Mouse (Mus musculus) midbrain, embryonic 10.5 days (tissue): Measurements from ENCODE around the gene Cd44. TPM values are rescaled to one million over a fixed set of nuclear protein-coding genes. Genes with fewer than 3 reads are reported as not detected.

Experiments
- DNase-seq: peaks from one replicate; pipeline ENCODE4 v3.0.0-alpha.2; 2017; ENCODE audit warnings: low spot score
- H3K27ac ChIP-seq: fragments of 300-500 bp; sonication (generic); replicated peaks from 2 replicates; pipeline ENCODE4 v1.5.1; 2016; ENCODE audit warnings: mild to moderate bottlenecking
- H3K27me3 ChIP-seq: fragments of 300-500 bp; sonication (generic); 2 replicates; pipeline ENCODE4 v1.6.1; 2016; ENCODE audit warnings: low read depth, mild to moderate bottlenecking; ENCODE audit not compliant: poor library complexity, severe bottlenecking
- H3K36me3 ChIP-seq: fragments of 300-500 bp; sonication (generic); 2 replicates; pipeline ENCODE4 v1.6.1; 2016; ENCODE audit warnings: mild to moderate bottlenecking, moderate library complexity
- H3K4me1 ChIP-seq: fragments of 300-500 bp; sonication (generic); 2 replicates; pipeline ENCODE4 v1.6.1; 2016
- H3K4me3 ChIP-seq: fragments of 300-500 bp; sonication (generic); 2 replicates; pipeline ENCODE4 v1.5.1; 2016; ENCODE audit warnings: mild to moderate bottlenecking, moderate library complexity
- H3K9me3 ChIP-seq: fragments of 300-500 bp; sonication (generic); replicated peaks from 2 replicates; pipeline ENCODE4 v1.6.1; 2016; ENCODE audit warnings: mild to moderate bottlenecking
- WGBS: fragments of 180-500 bp; shearing (Covaris S2); methylation state at CpG from one replicate; pipeline ENCODE4 v1.1.7; 2016; 5-methylcytosine and 5-hydroxymethylcytosine counted together
- polyA plus RNA-seq: library from polyadenylated mRNA; unstranded; fragments of >200 nt; fragmentation: Nextera tagmentation; extraction: Ambion mirVana; gene quantifications from 2 replicates; pipeline ENCODE4 v1.2.1, GENCODE M21; 2016

The Cd44 gene
- polyA plus RNA-seq, 1 experiment from 2014 or later: 2.9 TPM

DNA sequence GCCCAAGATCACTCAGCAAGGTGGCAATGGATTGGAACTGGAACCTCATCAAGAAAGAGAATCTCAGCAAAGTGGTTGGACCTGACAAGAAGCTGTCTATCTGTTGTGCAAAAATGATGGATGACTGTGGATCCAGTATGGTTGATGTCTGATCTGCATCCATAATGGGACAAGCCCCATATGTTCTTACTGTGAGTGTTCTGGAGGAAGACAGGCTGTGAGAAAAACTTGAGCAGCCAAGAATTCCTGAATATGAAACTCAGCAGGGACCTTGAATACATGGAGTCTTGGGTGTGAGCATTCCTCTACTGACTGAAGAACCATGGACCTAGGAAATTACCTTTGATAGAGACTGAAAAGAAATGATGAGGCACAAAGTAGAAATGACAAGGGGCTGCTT, 32.3 kb upstream of the Cd44 start:
- no peaks in the 10 kb centered on the region for H3K36me3 ChIP-seq
- H3K4me1 ChIP-seq: peaks cover 15% of the 10 kb centered on the region
- H3K27me3 ChIP-seq: no peaks in the 10 kb centered on the region
- H3K9me3 ChIP-seq: no peaks in the 10 kb centered on the region
- no peak overlapping the region for H3K27ac ChIP-seq
- H3K4me3 ChIP-seq: no peak overlapping the region
- no peak for DNase-seq

DNA sequence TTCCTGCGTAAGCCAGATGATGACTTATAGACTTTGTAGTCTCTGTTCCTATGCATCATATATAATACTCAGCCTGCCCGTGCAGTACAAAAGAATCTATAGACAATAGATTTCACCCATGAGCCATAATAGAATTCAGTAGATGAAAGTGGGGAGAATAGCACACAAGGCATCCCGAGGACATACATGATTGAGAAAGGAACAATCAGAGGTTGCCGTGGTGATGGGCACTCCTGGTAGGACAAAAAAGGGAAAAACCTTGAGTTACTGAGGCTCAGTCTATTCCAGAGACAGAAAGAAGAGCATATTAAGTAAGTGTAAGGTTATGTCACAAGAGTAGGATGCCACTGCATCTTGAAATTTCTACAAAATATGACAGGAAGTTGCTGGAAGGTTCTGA, 31.7 kb upstream of the Cd44 start:
- no peaks in the 10 kb centered on the region for H3K9me3 ChIP-seq
- no peak overlapping the region for H3K4me3 ChIP-seq
- no peak overlapping the region for H3K27ac ChIP-seq
- 51% methylated on average over 4 of the region's 4 CpGs for WGBS
- DNase-seq: no peak
- H3K36me3 ChIP-seq: no peaks in the 10 kb centered on the region
- no peaks in the 10 kb centered on the region for H3K27me3 ChIP-seq
- peaks cover 15% of the 10 kb centered on the region for H3K4me1 ChIP-seq

DNA sequence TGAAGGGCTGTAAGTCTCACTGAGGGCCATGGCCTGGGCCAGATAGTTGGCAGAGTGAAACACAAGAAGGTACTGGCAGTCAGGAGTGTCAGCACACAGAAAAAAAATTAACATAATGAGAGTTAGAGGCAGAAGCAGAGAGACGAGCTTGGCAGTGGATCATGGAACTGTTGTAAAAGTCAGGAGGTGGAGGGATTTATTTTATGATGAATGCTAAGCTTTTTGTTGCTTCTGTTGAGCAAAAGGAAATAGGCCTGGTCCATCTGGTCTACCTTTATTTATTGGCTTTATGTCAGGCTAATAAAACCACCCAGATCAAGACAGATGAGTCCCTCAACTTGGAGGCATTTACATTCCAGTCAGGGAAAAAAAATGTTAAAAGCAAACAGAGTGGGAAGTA, 31.2 kb upstream of the Cd44 start:
- 61% methylated on average over 1 of the region's 1 CpGs for WGBS
- DNase-seq: no peak
- Histone ChIP-seq H3K27me3 (no peaks in the 10 kb centered on the region), H3K27ac (no peak overlapping the region), H3K36me3 (no peaks in the 10 kb centered on the region), H3K4me3 (no peak overlapping the region), H3K9me3 (no peaks in the 10 kb centered on the region), H3K4me1 (peaks cover 15% of the 10 kb centered on the region)

DNA sequence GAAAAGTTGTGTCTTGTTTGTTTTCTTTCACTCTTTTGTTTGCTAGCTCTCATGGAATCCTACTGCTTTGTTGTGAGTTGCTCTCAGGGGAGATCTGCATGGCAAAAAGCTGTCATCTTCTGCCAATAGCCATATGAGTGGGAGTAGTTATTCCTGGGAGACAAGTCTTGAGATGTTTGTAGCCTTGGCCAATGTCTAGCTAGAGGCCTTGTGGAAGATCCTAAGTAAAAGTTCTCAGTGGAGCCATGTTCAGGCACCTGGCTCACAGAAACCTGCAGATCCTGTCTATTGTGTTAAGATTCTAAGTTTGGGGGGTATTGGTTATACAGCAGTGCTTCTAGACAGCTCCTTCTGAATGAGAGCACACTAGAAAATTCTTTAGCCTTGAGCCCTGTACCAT, 26.7 kb upstream of the Cd44 start:
- Histone ChIP-seq H3K4me3 (no peak overlapping the region), H3K9me3 (no peaks in the 10 kb centered on the region), H3K36me3 (no peaks in the 10 kb centered on the region), H3K27me3 (no peaks in the 10 kb centered on the region), H3K27ac (no peak overlapping the region), H3K4me1 (peaks cover 7% of the 10 kb centered on the region)
- no peak for DNase-seq

DNA sequence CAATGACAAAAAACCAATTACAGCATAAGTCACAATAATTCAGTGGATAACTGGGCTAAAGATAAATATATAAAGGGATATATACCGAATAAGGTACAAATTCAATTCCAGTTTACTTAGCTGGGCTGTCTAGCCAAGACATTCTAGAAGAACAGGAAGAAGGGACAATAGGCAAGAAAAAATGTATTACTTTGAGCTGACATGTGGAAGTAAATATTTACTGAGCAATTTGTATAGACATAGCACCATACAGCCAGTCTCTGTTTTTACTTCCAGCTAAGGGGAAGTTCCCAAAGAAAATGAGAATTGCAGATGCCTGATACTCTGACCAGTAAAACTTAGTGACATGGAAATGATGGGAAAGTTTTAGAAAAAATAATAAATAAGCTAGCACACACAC, 23.0 kb upstream of the Cd44 start:
- Histone ChIP-seq H3K27me3 (no peaks in the 10 kb centered on the region), H3K27ac (no peak overlapping the region), H3K4me3 (no peak overlapping the region), H3K9me3 (no peaks in the 10 kb centered on the region), H3K36me3 (no peaks in the 10 kb centered on the region), H3K4me1 (no peaks in the 10 kb centered on the region)
- 84% methylated on average over 1 of the region's 1 CpGs for WGBS
- DNase-seq: no peak

DNA sequence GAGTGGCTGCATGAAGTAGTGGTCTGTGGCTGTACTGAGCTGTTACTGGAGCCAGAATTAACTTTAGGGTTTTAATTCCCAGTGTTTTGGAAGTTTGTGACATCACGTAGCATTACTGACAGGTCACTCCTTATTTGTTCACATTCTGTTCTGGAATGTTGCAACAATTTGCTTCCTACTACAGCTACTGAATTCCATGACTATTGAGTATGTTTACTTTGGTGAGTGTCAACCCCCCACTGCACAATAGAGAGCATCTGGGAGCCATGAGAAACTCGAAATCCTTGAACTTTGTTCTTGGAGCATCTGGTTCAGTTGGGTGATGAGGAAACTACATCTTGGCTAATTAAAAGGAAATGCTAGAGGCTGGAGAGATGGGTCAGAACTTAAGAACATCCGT, 22.2 kb upstream of the Cd44 start:
- H3K27me3 ChIP-seq: no peaks in the 10 kb centered on the region
- H3K27ac ChIP-seq: no peak overlapping the region
- no peaks in the 10 kb centered on the region for H3K9me3 ChIP-seq
- H3K36me3 ChIP-seq: no peaks in the 10 kb centered on the region
- H3K4me3 ChIP-seq: no peak overlapping the region
- DNase-seq: no peak
- H3K4me1 ChIP-seq: no peaks in the 10 kb centered on the region
- WGBS: 76% methylated on average over 3 of the region's 3 CpGs

DNA sequence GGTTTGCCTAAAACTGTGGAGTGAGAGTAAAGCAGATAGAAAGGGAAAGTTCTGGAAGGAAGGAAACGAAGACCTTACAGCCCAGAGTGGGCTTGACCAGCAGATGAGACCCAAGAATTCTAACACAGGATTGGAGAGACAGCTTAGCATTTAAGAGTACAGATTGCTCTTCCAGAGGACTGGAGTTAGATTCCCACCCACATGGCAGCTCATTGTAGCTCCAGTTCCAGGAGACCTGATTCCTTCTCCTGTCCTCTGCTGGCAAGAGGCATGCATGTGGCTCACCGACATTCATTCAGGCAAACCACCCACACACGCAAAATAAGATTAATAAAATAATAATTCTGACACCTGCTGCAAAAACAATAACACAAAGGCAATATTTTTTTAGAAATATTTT, 20.6 kb upstream of the Cd44 start:
- Histone ChIP-seq H3K4me3 (no peak overlapping the region), H3K27me3 (no peaks in the 10 kb centered on the region), H3K9me3 (no peaks in the 10 kb centered on the region), H3K27ac (no peak overlapping the region), H3K36me3 (no peaks in the 10 kb centered on the region), H3K4me1 (peaks cover 6% of the 10 kb centered on the region)
- DNase-seq: no peak
- WGBS: 92% methylated on average over 3 of the region's 3 CpGs

DNA sequence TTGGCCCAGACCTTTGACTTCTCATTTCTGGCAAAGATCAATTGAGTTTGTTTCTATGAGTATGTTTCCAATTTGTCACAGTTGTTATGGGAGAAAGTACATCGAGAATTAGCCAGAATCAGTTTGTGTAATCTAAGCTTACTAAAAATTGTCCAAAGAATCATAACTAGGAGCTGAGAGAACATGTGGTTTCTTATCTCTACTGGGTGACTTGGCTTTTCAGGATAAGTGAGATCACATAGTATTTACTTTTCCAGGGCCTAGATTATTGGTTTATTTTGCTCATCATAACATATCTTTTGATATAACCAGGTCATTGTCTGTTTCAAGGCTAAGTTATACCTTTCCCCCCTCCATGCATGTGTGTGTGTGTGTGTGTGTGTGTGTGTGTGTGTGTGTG, 16.8 kb upstream of the Cd44 start:
- no peaks in the 10 kb centered on the region for H3K9me3 ChIP-seq
- WGBS: 93% methylated on average over 1 of the region's 1 CpGs
- peaks cover 10% of the 10 kb centered on the region for H3K4me1 ChIP-seq
- no peak overlapping the region for H3K27ac ChIP-seq
- DNase-seq: no peak
- H3K27me3 ChIP-seq: no peaks in the 10 kb centered on the region
- no peaks in the 10 kb centered on the region for H3K36me3 ChIP-seq
- no peak overlapping the region for H3K4me3 ChIP-seq

DNA sequence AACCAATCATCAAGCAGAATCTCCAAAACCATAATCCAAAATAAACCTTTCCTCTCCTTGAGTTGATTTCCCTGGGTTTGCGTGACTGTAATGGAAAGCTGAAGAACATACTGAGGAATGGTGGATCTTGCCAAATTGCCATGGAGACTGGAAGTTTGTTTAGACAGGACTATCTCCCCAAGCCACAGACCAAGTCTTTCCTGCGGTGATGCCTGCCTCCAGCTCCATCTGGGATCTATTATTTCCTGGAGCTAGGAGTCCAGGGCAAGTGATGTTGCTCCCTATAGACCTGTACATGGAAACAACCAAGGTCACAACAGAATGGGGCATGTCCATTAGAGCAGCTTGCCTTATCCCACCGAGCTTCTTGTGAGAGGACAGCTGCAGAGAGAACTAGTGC, 15.1 kb upstream of the Cd44 start:
- Histone ChIP-seq H3K27me3 (no peaks in the 10 kb centered on the region), H3K36me3 (no peaks in the 10 kb centered on the region), H3K4me3 (no peak overlapping the region), H3K4me1 (peaks cover 10% of the 10 kb centered on the region), H3K27ac (no peak overlapping the region), H3K9me3 (no peaks in the 10 kb centered on the region)
- WGBS: 58% methylated on average over 3 of the region's 3 CpGs
- DNase-seq: no peak

DNA sequence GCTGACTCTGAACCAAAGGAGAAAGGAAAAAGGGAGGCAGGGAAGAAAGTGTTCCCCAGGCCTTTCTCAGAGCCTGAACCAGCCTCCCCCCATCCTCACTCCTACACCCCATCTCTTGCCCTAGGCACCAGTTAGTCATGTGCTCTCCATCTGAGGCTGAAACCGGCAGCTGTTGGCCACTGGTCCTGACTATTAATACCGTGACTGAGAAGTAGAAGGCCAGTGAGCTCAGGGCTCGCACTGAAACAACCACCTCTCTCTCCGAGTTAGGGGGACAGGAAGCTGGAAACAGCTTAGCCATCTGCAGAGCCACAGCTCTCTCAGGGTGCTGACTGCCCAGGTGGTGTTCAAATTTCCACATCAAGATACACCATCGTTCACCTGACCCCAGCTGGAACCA, 13.2 kb upstream of the Cd44 start:
- Histone ChIP-seq H3K27me3 (no peaks in the 10 kb centered on the region), H3K36me3 (no peaks in the 10 kb centered on the region), H3K9me3 (no peaks in the 10 kb centered on the region), H3K4me3 (no peak overlapping the region), H3K27ac (no peak overlapping the region), H3K4me1 (peaks cover 10% of the 10 kb centered on the region)
- 84% methylated on average over 5 of the region's 5 CpGs for WGBS
- DNase-seq: no peak

DNA sequence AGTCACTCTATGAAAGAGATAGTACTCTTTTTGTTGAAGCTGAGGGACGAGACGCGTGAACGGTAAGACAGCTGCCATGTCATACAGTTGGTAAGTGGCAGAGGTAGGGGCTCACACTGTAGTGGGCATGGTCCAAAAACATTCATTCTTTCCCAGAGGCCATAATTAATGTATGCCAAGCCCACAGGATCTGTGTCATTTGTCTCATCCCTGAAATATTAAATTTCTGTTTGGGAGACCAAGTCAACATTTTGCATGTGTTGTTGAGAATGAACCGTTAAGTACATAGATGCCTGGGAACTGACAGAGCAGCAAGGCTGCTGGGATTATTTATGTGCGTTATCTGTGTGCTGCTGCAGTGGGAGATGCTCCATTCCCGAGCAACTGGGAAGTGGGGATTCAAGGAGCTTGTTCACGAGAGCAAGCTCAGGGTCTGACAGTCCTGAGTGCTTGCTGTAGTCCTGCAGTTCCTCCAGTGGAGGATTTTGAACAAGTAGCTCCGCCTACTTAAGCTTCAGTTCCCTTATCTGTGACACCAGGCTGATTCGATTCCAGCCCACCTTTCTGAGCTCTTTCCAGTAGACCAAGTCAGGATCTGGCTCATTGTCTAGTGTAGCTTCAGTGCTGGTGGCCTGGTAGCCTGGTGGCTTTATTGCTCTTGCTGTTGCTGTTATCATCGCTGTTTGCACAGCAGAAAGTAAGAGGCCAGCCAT, 12.5 kb upstream of the Cd44 start:
- Histone ChIP-seq H3K36me3 (no peaks in the 10 kb centered on the region), H3K27ac (no peak overlapping the region), H3K27me3 (no peaks in the 10 kb centered on the region), H3K4me3 (no peak overlapping the region), H3K9me3 (no peaks in the 10 kb centered on the region), H3K4me1 (peaks cover 10% of the 10 kb centered on the region)
- no peak for DNase-seq
- WGBS: 79% methylated on average over 11 of the region's 11 CpGs

DNA sequence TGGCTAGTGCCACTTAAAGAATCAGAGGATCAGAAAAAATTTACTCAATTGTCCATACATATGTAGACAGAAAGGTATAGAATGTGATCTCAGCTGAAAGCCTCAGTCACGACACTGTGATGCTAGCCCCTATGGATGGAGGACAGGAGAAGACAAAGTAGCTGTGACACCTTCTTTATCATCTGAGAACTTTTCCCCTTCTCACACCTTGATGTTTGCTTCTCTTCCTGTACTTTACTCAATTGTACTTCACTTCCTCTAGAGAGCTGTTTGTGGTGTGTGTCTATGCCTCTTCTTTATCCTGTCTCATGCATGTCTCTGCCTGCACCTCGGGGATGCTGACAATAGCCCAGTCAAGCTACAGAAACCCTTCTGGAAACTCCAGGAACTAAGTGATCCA, 11.5 kb upstream of the Cd44 start:
- Histone ChIP-seq H3K36me3 (no peaks in the 10 kb centered on the region), H3K4me1 (peaks cover 10% of the 10 kb centered on the region), H3K4me3 (no peak overlapping the region), H3K9me3 (no peaks in the 10 kb centered on the region), H3K27ac (no peak overlapping the region), H3K27me3 (no peaks in the 10 kb centered on the region)
- no peak for DNase-seq
- WGBS: 76% methylated on average over 2 of the region's 2 CpGs

DNA sequence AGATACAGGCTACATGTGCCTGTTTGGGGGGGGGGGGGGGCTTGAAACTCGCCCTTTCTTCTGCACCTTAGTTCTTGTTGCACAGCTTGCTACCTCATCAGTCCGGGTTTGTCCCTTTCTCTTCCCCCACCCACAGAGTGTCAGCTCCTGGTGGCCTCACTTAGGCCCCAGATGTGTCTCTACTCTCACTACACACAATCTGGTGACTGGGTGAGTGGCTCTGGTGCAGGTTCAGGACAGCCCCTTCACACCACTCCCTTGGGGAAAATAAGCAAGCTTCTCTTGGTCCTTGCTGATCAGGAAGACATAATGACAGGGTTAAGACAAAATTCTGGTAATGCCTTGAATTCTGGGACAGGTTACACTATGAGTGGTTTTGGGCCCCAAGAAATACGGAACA, 11.0 kb upstream of the Cd44 start:
- Histone ChIP-seq H3K9me3 (no peaks in the 10 kb centered on the region), H3K27me3 (no peaks in the 10 kb centered on the region), H3K36me3 (no peaks in the 10 kb centered on the region), H3K4me3 (no peak overlapping the region), H3K27ac (no peak overlapping the region), H3K4me1 (peaks cover 7% of the 10 kb centered on the region)
- no peak for DNase-seq
- WGBS: 76% methylated on average over 3 of the region's 3 CpGs

DNA sequence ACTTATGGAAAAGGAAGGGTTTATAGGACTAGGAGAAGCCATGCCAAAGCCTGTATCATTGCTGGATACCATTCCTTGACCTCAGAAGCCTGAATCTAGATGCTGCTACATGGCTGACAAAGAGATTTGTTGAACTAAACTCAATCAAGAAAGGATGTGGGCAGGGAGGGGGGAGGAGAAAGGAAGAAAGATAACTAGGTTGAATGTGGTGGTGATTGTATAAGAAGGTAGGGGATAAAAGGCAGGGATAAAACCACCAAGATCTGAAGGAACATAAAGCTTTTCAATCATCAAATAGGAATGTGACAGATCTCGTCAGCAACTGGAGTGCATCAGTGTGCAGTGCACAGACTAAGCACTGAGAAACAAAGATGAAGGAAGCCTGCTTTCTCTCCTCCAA, 7.9 kb upstream of the Cd44 start:
- H3K27me3 ChIP-seq: no peaks in the 10 kb centered on the region
- H3K4me3 ChIP-seq: no peak overlapping the region
- no peaks in the 10 kb centered on the region for H3K9me3 ChIP-seq
- WGBS: 79% methylated on average over 1 of the region's 1 CpGs
- H3K4me1 ChIP-seq: no peaks in the 10 kb centered on the region
- H3K36me3 ChIP-seq: no peaks in the 10 kb centered on the region
- DNase-seq: no peak
- no peak overlapping the region for H3K27ac ChIP-seq
